Mouse (Mus musculus) heart, adult 8-10 months (tissue): ENCODE measurements at regions not wholly inside any gene's neighbourhood (a gene's known extent, or its start where the extent isn't known, plus 50 kb on each side); places are given as distances from the start of the nearest gene placed in this dataset.

Experiments
- DNase-seq: peaks from one replicate; pipeline ENCODE4 v3.0.0; 2022; ENCODE audit warnings: low spot score

DNA sequence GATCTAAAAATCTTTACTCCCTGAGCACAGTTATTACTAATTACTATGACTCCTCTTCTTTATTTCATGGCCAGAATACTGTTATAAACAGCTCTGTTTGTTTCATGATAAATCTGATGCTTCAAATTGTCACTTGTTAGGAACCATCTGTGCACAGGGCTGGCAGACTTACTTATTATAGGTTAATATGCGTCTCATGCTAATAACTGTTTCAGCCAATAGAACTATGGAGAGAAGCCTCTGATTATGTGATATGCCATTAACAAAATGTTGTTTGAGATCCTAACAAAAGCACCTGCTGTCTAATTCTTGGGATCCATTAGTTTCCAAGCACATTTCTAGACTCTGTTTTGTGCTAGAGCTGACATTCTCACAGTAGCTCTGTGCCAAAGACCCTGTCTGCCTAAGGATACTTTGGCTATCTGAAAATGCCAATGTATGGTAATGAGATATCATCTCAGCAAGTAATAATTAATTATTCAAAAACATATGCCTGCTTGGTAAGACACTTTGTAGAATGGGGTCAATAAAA lies 318.1 kb downstream of the Grb14 start:
- DNase-seq: no peak

DNA sequence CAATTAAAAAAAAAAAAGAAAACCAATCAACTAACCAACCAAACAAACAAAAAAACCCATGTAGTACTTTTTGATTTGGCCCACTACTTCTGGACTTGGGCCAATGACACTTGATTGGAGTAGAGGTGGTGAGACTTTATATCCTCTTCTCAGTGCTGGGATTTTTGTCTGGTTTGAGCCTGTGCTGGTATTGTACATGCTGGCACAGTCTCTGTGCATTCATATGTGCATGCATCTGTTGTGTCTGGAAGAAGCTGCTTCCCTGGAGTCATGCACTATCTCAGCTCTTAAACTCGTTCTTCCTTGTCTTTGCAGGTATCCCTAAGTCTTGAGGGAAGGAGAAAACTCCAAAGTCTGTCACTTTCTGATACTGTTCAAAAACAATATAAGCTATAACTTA lies 328.8 kb downstream of the Grb14 start:
- no peak for DNase-seq

DNA sequence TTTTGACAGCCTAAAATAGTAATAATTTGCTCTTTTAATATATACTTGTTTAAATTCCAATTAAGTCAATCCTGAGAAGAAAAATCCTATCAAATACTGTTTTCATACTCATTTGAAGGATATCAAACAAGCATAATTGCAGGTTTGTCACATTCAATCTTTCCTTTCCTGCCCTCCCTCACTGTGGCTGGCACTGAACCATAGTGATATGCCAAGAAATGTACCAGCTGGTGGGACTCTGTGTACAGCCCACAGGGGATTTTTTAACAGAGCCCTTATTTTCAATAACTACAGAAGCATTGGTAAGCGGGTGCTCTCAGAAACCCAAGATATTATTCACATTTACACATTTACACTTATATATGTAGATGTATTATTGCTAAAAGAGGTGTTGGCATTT lies 333.3 kb downstream of the Grb14 start:
- no peak for DNase-seq

DNA sequence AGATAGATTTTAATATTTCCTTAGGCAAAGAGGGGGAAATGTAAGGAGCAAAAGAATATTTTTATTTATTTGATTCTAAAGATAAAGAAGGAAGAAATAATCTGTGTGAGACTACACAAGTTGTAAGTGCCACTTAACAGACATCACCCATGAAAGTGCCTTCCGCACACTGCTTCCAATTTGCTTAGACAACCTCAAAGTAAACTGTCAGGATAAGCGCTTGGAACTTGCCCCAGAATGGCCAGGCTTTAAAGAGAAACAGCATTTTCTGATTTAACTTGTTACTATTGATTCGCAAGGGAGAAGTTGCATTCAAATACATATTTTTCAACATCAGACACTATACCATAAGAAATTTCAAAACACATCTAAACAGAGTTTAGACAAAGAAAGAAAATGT lies 333.8 kb downstream of the Grb14 start:
- DNase-seq: no peak

DNA sequence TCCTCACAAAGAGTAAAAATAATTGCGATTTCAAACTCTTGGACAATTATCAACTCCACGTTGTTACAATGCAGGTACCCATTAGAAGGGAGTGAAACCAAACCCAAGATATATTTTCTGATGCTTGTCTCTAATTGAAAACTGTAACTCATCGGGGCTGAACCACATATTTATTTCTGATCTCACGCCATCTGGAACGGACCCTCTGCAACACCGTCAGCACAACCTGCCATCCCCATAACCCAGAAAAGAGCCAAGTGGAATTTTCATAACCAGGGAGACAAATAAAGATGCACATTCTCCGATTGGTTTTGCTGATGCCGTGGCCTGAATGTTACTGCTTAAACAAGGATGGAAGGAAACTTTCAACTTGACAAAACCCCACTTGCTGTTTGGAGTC lies 338.0 kb downstream of the Grb14 start:
- DNase-seq: no peak

DNA sequence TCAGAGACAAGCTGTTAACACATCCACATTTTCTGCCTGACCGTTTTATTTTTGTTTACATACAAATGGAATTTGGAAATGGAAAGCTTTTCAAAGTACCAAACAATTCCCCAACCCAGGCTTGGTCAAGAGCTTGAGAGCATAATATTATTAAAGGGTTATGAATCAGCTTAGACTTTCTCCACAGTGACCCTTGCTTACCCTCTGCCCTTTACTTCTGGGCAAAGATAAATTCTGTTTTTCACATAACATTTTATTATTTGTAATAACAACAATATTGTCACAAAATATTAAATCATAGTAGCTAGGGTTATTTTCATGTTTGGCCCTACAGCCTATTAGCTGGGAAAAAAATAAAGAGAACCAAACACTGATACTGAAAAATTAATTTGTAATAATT lies 375.2 kb downstream of the Grb14 start:
- no peak for DNase-seq

DNA sequence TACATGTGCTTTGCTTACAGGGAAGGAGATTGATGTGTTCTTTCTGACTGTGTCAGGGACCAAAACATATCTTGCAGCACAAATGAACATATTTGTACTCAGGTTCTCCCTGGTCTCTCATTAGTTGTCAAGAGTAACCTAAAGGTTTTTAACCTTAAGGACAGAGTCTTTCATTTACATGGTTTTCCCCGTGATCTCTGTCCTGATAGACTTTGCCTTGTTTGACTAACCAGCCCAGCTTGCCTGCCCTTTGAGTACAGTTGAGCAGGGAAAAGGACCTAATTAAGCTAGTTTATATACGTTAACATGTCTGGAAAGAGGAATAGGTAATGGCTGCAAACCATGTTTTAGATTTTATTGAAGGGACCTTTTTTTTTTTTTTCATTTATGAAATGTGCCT lies 407.9 kb downstream of the Grb14 start:
- no peak for DNase-seq

DNA sequence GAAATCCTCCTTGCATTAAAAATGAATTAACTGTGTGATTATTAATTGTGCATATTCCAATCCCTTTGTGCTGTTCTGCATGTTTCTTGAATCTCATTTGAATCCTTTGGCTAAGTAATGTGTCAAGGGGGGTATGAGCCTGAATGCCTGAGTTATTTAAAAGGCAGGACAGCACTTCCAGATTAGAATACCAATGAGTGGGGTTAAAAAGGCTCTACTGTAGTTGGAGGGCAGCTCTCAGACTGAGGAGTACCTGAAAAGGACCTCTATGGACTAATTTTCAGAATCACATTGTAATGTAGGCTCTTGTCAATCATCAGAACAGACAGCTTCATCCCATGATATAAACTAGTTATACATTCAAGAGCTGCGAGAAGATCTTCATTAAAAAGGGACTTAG lies 417.9 kb downstream of the Grb14 start:
- no peak for DNase-seq

DNA sequence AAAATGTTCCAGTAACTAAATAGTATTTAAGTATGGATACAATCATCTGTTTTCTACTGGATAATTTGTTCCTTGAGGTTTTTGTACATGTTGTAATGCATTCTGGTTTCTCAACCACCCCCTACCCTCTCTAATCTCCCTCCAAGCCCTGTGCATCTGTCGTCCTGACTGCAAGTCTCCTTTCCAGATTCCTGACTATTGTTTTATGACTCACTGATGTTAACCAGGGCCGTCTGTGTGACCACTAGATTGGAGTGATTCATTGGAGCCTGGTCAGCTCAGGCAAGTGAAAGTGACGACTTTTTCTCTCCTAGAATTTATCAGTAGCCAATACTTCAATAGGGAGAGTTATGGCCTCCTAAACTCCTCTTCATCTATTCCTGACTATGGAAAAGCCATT lies 442.5 kb downstream of the Grb14 start:
- DNase-seq: no peak

DNA sequence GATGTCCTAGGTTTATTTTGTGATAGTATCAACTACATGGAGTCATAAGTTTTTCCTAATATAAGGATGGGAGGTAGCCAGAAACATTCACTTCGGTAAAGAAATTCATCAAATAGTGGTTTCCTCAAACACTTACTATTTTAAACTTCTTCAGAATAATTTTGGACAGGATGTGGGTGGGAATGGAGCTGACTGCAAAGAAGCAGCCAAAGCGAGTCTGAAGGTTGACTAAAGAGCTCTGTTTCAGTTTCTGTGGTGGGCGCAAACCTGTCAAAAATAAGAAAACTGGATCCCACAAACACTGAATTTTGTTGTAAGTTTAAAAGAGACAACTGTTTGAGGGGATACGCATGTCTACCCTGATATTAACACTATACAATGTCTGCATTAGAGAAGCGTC lies 438.2 kb upstream of the Fign start:
- DNase-seq: no peak

DNA sequence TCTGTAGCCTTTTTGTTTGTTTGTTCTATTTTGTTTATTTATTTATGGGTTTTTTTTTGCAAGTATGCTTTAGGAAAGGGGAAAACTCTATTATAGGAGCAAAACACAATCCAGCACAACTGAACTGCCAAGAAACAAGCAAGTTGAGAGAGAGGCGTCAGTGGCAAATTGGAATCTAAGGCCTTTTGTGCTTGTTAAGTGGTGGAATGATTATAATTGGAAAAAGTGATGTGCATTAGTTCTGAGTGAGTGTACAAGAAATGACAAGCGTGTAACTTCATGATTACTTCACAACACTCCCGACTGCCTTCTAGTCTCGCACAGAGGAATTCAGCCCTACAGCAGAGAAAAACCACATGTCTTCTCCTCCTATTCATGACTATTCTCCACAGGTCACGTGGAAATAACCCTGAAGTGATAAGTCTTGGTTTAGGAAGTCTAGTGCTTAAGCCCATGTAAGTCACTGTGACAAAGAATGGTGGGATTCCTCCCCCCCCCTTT lies 437.6 kb upstream of the Fign start:
- no peak for DNase-seq

DNA sequence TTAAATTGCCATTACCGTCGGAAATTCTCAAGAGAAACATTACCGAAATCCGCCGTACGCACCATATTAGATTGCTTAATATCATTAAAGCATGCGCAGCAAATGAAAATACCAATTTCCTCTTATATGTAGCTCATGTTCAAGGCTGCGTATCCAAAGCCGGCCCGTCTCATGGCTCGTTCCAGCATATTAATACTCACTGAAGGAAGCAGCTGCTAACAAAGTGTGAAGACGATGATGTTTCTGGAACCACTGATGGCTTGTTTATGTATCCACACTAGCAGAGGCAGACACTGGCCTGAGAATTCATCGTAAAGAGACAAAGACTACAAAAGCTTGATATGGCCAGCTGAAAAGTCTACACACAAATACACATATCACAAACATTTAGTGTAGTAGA lies 437.0 kb upstream of the Fign start:
- no peak for DNase-seq

DNA sequence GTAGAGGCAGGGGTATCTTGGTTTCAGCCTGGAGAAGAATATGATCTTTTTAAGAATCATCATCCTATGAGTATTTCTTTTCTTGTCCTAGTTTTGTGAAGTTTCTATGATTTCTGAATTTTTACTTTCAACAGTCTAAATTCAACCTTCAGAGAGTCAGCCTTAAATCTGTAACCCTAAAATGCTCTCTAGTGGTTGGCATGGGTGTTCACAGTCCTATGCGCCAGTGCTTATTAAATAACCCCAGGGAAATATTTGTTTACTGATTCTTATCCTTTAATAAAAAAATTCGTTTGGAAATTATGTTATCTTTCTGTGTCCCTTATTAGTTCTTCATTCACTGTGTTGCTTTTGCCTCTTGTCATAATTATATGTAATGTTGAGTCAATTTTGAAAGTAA lies 436.5 kb upstream of the Fign start:
- no peak for DNase-seq

DNA sequence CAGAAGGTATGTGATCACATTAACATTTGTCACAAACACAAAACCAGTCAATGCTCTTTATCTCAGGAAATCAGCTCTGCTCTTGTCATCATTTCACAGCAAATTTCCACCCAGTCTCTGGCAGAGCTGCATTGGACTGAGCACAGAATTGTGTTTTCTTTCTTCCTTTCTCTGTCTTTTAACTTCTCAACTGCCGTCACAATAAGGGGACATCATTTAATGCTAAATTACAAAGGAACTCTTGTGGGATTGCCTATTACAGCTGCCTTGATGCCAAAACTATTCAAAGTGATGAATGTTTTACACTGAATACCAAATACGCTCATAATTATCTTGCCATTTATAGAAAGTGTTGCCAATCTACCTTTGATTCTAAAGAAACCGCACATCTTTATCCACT lies 424.9 kb upstream of the Fign start:
- DNase-seq: no peak

DNA sequence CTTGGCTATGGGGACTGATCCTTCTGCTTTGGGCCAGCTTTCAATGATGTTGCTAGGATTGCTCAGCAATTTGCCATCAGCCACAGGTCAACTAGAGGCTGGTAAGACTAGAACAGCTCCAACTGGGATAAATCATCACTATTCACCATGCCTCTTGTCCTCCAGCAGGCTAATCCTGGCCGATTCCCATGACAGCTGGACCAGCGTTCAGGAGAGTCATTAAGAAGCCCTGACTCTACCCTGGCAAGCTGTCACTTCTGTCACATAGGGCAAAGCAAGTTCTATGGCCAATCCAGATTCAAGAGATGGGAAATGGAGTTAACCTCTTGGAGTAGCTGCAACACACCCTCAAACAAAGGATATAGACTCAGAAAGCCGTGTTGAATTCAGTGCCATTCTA lies 424.4 kb upstream of the Fign start:
- DNase-seq: no peak

DNA sequence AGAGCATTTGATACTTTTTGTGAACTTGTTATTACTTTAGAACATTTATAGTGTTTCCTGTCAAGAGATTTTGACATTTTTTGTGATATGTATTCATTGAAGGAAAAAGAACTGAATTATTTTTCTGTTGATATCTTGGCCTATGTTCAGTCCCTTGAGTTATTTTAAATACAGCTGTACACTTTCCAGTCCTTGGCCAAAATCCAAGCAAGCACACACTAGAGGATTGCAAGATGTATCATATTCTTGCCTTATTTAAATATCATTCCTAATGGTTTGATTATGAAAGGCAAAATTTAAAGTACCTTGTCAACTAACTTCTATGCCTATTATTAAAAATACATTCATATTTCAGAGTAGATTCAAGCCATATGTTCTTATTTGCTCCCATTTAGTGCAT lies 397.9 kb upstream of the Fign start:
- DNase-seq: no peak

DNA sequence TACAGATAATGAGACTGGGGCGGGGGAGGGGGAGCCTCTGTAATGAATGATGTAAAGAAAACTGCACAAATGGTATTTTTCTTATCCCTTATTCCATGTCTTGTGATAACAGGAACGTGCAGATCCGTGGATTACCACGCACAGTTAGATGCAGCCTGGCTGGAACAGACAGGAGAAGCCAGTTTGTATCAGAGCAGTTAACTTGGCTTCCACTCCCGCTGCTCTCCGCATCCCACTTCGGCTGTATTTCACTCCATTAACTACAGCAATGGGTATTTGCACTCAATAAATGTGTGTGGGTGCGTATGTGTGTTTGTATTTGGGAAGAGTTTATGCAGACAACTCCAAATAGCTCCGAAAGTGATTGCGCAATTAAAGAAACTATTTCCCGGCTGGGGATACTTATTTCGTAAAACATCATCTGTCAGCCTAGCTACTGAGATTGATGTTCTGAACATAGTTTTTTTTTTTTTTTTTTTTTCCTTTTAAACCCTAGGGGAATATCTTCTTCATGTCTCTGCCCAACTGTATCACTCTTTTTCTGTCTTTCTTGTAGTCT lies 368.7 kb upstream of the Fign start:
- no peak for DNase-seq

DNA sequence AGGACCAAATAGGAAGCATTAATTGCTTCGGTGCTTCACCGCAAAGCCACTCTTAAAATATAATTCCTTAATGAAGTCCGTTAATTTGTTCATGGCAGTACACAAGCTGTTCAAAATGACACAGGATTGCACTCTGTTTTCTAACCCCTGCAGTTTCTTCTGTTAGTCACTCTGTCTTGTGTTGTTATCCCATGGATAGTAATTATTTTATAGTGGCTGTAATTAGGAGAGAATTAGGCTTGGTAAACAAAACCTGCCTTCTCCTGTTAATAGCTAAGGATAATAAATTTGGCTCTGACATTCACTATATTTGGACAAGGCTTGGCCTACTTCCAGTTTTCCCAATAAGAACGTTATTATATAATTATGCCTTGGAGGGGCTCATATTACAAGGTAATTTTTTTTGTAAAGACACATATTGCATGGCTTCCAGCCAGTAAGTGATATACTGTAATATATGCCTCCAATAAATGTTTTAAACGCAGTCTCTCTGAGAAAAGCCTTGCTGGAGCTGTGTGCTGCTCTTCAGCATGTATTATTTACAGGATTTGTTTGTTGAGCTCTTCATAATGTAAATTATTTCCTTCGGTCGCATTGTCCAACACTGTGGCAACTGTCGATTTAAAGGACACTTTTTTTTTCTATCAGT lies 364.8 kb upstream of the Fign start:
- DNase-seq: no peak

DNA sequence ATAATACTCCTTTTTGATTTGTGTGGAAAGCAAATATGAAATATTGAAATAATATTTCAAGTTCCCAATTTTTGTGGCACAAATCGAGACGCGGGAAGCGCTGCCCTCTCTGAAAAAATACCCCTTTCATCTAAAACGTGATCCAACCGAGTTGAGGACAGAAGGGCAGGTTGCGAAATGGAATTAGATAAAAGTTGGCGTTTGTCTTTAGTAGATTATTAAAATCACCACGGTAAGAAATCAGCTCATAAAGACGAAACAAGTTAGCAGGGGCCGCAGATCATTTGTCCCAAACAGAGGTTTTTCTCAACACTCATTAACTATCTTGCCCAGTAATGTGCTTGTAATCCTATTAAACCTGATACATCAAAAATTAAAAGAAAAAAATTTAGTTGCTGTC lies 364.2 kb upstream of the Fign start:
- DNase-seq: no peak

DNA sequence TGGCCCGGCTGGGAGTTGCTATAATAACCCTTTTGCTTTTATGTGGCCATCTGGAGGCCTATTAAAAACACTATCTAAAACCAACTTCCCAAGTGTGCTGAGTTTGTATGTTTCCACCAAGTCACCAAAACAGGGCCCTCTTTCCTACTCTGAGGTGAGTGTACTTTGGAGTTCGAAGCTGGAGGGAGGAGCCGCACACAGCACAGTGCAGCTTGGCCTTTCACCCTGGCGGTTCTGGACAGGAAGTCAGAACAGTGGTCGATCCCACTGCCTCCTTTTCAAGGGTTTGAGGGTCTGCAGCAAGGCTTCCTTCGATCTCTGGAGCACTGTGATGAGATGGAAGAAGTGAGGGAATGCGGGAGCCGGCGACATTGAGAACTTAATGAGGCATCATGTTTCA lies 363.8 kb upstream of the Fign start:
- no peak for DNase-seq

DNA sequence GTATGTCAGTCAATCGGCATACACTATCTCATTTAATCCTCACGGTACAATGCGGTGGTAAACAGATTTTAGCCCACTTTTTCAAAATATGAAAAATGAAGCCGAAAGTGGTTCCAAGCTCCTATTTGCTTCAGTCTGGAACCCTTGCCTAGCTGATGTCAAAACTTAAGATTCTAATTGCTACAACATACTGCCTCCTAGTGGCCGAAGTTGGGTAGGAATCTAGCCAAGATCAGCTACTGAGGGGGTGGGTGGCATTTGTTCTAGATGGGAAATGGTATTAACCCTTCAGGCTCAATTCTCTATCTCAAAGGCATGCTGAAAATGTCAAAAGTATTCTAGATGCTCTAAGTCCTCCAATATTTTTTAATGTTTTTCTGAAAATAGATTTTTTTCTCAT lies 360.3 kb upstream of the Fign start:
- peak; percentile 3 for DNase-seq

DNA sequence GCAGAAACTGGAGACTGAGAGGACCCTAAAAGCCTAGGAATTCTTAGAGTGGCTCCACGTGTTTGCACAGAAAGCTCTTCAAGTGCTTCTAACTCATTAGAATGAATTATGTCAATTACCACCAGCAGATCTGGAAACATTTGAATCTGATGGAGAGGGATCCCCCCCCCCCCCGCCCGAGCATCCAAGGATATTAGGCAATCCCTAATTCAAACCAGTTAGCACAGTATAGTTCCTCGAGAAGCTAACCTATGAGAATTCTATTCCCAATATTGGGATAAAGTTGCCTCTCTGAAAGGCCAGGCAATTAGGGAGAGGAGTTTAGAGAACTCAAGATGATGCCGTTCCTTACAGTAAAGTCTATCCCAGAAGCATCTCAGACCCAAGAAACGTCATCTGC lies 354.9 kb upstream of the Fign start:
- DNase-seq: no peak

DNA sequence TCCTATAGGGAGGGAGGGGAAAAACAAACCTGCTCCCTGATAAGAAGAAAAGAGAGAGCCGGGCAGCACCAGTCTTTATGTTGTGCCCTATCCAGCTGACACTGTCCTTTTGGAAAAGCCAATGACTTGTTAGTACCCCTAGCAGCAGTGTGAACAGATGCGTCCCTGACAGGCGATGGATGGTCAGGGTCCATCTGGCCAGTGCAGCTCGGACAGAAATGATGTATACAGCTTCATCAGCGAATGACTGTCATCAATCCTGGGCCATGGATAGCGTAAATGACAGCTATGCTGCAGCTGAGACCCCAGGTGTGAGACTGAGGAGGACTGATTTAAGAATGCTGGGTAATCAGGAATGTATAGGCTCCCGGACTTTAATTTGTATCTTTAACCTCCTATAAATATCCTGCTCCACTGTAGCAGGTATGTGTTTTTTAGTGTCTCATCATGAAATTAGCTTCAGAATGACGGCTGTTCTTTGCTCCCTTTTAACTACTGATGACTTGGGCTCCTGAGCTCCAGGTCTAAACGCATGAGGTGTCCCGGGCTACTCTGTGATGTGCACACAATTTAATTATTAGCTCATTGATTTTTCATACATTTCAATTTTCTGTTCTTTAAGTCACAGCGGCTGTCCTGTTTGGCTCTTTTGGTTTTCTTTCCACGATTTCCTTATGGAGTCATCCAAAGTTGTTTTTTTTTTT lies 353.9 kb upstream of the Fign start:
- DNase-seq: no peak
